Mouse (Mus musculus): ENCODE measurements around the gene Col6a3. TPM values are rescaled to one million over a fixed set of nuclear protein-coding genes. Genes with fewer than 3 reads are reported as not detected.

Col6a3 gene
- total RNA-seq, 2 experiments from 2014 or later, result 5.3 to 8.8 TPM

DNA sequence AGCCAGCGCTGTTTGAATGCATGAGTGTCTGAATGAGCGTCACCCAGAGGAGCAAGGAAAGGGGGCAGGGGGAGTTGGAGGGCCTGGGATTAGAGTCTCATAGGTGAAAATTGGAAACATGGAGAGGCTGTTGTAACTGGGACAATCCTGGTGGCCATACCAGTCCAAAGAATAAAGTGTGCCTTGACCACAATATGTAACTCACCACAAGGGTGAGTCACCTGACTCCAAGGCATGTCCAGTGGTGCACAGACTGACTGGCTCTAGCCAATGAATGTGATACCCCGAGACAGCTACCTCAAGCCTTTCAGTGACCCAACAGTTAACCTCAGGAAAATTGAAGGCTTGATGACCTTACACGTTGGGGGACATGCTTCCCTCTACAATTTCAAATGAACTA lies 40.7 kb downstream of the Col6a3 start:
- DNase-seq (ENCODE audit: extremely low spot score in 1 of 2, low spot score in 2 of 2), result no peak
- intact Hi-C loops (cut with DNase I), result no loop called here

DNA sequence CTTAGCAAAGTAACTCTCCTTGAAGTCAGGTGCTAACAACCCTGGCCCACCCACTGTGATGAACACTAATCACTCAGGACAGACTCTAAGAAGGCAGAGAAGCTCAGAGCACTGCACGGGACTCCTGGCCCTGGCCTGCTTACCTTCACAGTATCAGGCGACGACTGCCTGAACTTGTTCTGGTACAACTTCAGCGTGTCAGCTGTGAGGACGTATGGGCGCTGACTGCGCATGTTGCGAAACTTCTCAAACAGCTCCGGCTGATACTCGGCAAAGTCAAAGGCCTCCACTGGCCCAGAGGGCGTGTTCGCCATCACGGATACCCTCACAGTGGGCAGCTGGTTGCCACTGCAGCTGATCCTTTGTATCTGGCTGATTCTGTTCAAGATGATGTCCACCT lies 42.7 kb downstream of the Col6a3 start:
- no peak for DNase-seq (ENCODE audit: extremely low spot score in 1 of 2, low spot score in 2 of 2)
- intact Hi-C loops (cut with DNase I), result no loop called here

DNA sequence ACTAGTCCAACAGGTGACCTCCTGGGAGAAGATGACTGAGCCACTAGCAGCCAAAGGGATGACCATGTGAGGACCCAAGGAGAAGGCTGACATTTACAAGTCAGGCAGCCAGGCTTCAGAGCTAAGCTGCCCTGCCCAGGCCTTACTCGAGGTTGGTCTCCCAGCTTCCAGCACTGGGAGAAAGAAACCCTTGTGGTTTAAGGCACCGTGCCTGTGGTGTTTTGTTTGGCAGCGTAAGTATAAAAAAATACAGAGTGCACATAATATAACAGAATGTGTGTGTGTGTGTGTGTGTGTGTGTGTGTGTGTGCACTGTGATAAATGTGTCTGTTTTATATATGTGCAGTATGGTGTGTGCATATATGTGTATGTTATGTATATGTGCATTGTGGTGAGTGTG lies 43.3 kb downstream of the Col6a3 start:
- intact Hi-C loops (cut with DNase I), result no loop called here
- no peak for DNase-seq (ENCODE audit: extremely low spot score in 1 of 2, low spot score in 2 of 2)

DNA sequence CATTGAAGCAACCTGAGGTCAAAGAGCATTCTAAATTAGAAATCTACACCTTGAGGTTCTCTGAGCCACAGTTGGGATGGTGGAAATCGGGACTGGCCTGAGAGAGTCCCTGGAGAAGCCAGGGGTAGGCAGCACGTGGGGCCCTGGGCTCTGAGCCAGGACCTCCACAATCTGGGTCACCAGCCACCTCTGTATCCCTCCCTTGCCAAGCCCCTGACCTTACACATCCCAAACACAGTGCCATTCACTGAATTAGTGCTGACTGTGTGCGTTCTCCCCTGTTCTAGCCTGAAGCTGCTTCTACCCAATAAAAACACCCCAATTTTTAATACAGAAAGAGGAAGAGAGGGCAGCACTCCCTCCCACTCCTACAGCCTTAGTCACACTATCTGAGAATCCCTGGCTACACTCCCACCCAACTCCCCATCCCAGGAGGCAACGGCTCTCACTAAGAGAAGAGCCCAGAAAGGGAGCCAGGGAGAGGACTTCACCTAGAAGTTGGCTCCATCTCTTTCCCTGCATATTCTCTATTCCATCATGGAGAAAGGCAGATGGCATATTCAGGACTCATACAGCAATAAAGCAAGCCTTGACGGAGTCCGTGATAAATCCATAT lies 46.4 kb downstream of the Col6a3 start:
- intact Hi-C loops (cut with DNase I), result no loop called here
- DNase-seq (ENCODE audit: extremely low spot score in 1 of 2, low spot score in 2 of 2), result peak in 1 of 2 experiments; percentile 55

DNA sequence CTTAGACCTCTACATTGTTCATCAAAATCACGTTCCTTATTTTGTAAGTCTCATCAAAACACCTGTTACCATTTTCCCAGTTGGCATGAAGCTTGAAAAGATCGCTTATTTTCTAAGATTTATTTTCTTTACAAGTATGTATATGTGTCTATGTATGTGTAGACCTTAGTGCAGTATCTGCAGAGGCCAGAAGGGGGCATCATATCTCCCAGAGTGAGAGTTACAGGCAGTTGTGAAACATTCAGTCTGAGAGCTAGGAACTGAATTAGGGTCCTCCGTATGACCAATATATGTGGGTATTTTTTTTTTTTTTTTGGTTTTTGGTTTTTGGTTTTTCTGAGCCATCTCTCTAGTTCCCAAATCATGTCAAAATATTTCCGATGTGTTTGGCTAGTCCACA lies 50.4 kb downstream of the Col6a3 start:
- intact Hi-C loops (cut with DNase I), result no loop called here
- no peak for DNase-seq (ENCODE audit: extremely low spot score in 1 of 2, low spot score in 2 of 2)

DNA sequence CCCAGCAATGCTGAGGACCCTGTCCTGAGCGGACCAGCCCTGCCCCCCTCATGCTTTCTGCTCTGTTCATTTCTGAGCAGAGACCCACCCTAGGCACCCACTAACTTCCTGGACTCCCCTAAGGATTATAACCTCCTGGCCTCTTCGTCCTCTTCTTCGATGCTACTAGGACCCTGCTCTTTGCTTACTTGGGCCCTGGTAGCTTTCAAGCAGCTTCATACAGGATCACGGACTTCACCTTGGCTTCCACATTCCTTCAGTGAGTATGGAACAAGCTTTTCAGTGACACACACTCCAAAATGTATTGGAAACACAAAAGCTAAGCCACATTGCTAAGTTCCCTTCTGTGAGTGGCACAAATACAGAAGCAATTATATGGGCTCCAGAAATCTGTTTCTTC lies 52.8 kb downstream of the Col6a3 start:
- DNase-seq (ENCODE audit: extremely low spot score in 1 of 2, low spot score in 2 of 2), result no peak
- intact Hi-C loops (cut with DNase I), result no loop called here

DNA sequence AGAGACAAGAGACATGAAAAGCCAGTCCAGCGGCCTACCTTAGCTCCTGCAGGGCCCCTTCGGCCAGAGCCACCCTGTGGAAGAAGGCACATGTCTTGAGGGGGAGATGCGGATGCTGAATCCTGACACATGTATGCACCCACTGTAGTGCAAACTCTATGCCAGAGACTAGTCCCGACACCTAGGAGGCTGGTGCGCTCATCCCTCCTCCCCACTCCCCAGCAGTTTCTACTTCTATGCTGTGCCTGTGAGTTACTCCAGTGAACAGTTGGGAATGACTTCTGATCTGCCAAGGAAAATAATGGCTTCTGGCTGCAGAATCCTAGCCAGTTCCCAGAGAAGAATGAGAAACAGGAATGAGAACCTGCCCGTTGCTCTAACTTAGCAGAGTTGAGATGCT lies 54.3 kb downstream of the Col6a3 start:
- DNase-seq (ENCODE audit: extremely low spot score in 1 of 2, low spot score in 2 of 2), result no peak
- intact Hi-C loops (cut with DNase I), result no loop called here

DNA sequence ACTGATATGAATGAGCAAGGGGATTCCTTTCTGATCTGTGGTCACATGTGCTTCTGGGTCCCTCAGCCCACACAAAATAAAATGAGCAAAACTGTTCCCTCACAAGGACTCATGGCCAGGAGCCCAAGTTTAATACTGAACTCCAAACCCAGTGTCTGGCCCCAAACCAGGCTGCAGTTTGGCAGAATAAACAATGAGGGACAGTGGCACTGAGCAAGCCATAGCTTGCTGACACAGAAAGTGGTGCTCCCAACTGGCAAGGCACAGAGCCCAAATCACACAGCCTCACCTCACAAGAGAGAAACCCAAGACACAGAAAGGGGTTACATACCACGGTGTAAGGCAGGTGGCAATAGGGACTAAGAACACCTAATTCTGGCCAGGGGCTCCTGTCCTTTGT lies 63.3 kb downstream of the Col6a3 start:
- DNase-seq (ENCODE audit: extremely low spot score in 1 of 2, low spot score in 2 of 2), result no peak
- intact Hi-C loops (cut with DNase I), result no loop called here

DNA sequence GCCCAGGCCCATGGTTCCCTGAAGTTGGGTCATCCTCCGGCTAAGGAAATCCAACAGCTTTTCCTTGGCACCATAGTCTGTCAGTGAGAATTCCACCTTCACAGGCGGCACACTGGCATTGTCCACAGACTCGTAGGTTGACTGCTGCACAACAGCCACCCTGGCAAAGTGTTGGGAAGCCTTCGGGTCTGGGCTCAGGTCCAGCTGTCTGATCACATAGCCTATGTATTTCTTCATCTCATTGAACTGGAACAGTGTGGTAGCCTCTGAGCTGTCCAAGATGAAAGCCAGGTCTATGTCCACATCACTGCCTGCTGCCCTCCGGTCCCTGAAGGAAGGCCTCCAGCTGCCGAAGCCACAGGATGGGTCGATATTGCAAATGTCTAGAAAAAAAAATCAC lies 64.7 kb downstream of the Col6a3 start:
- intact Hi-C loops (cut with DNase I), result no loop called here

DNA sequence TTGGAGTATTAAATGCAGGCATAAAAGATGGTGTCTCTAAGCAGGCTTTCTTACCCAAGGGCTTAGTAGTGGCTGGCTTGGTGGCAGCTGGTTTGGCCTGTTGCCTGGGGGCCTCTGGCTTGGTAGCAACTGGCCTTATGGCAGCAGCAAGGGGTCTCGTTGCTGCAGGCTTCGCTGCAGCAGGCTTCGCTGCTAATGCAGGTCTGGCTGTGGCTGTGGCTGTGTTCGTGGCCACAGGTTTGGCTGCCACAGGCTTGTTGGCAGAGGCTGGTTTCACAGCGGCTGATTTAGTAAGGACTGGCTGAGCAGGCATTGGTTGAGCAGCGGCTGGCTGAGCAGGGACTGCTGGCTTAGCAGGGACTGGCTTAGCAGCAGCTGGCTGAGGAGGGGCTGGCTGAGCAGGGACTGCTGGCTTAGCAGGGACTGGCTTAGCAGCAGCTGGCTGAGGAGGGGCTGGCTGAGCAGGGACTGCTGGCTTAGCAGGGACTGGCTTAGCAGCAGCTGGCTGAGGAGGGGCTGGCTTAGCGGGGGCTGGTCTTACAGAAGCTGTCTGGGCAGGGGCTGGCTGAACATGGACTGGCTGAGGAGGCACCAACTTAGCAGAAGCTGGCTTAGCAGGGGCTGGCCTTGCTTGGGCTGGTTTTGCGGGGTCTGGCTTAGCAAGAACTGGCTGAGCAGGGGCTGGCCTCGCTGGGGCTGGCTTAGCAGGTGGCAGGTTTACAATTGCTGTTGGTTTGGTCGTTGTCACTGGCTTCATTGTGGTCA lies 68.1 kb downstream of the Col6a3 start:
- peak; percentile 20 to 51 for DNase-seq (ENCODE audit: extremely low spot score in 1 of 2, low spot score in 2 of 2)
- intact Hi-C loops (cut with DNase I), result no loop called here

More for the DNA sequence above, 64.7 kb downstream of the Col6a3 start:
- no peak for DNase-seq (ENCODE audit: extremely low spot score in 1 of 2, low spot score in 2 of 2)

DNA sequence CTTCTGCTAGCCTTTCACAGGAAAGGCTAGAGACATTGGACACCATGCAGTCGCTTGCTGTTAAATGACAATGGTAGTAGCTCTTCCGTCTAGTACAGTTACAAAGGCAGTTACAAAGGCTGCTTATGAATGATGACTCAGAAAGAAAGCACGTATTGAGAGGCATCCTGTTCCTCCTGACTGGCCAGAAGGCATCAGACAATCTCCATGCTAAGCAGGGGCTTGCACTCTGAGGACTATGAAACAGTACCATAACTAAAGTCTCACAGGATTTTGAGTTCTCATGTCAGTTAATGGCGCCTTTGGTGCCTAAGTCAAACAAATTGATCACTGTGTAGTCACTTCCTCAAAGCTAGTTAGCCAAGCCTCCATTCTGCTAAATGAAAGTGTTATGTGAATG lies 72.6 kb downstream of the Col6a3 start:
- DNase-seq (ENCODE audit: extremely low spot score in 1 of 2, low spot score in 2 of 2), result no peak
- intact Hi-C loops (cut with DNase I), result no loop called here

DNA sequence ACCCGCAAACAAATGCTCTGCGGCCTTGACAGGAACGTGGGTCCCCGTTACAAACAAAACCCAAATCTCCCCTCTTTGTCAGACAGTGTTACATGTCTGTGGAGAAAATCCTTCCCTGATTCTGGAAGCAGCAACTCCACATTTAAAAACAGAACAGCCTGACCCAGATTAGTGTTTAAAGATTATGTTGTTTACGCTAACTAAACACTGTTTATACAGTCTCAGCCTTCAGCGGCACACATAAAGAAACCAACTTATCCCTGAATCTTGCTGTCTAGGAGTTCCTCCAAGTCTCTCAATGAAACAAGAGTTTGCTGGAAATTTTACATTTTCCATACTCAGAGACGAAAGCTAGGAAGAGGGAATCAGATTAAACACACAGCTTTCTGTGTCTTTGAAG lies 73.7 kb downstream of the Col6a3 start:
- DNase-seq (ENCODE audit: extremely low spot score in 1 of 2, low spot score in 2 of 2), result no peak
- intact Hi-C loops (cut with DNase I), result no loop called here

DNA sequence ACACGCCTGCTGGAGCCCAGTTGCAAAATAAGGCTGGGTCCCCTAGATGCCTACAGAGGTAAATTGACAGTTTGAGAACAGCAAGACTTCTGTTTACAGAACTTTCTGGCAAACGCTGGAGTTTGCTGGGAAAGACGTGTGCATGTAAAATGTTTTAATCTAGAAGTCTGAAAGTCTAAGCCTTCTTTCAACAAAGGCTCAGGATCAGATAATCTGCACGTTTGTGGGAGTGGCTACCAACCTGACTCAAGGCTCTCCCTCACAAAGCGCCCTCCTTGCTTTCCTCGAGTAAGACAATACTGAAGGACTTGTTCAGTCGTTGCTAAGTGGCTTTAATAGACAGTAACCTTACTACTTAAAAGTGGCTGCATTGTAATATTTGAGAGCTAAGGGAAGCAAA lies 74.5 kb downstream of the Col6a3 start:
- intact Hi-C loops (cut with DNase I), result no loop called here

DNA sequence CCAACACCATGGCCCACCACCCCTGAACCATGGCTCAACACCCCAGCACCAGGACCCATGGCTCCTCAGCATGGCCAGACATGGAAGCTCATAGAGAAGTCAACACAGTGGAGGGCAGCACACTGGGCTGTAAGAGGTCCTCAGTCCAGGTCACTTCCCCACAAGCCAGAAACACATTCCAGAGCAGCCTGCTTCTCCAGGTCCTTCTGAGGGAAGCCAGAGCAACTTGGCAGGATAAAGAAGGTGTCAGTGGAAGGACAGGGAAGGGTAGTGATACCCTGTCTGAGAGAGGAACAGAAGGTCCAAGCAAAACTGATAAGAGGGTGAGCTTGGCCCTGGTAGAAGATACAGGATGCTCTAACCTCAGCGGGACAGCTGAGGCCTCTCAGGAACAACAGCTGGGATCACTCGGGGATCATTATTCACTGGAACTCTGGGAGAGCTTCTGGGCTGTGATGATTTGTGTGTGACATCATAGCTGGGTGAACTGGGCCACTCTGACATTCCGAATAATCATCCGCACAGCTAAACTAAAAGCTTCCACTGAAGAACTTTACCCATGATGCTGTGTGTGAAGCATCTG lies 85.6 kb downstream of the Col6a3 start:
- DNase-seq (ENCODE audit: extremely low spot score in 1 of 2, low spot score in 2 of 2), result no peak
- intact Hi-C loops (cut with DNase I), result no loop called here

More for the DNA sequence above, 74.5 kb downstream of the Col6a3 start:
- DNase-seq (ENCODE audit: extremely low spot score in 1 of 2, low spot score in 2 of 2), result no peak

DNA sequence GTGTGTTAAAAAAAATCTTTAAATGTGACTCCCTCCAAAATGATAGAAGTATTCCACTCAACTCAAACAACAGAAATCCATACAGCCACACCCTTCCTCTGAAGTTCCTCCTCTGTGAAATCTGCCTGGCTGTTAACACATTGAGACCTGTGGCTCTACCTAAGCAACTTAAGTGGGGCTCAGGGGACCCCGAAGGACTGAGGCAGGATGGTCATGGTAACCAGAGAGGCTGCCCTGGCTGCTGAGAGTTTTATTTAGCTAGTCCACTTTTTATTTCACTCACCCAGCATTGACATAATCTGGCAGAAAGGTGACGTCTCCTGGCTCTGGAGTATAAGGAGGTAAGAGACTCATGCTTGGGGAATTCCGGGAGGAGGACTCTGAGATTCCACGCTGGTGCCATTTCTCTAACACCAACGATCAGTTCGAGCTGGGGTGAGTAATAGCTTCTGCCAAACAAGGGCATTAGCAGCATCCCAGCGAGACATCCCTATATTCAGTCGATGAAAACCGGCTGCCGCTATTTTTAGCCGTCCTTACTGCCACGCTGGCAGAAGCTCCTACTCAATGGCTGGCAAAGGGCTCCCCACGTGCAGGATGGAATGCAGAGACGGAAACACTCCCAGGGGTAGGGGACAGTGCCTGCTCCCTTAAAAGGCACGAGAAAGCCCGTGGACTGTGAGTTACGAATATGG lies 89.8 kb downstream of the Col6a3 start:
- DNase-seq (ENCODE audit: extremely low spot score in 1 of 2, low spot score in 2 of 2), result peak; percentile 33 to 46
- intact Hi-C loops (cut with DNase I), result no loop called here

DNA sequence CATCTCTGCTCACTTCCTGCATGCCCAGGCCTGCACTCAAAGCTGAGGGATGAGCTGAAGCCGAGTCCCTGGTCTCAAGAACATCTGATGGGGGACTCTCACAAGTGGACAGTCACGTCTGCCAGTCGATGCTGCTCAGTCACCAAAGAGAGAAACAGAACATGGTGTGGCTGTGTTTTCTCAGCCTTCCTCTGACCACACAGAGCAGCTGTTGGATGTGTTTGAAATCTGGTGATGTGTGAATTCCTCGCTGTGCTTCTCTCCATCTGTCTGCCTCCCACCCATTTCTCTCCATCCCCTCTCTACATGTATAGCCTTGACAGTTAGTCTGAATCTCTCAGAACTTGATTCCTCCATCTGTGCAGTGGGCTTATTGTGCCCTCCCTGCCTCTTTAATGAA lies 92.5 kb downstream of the Col6a3 start:
- intact Hi-C loops (cut with DNase I), result no loop called here
- DNase-seq (ENCODE audit: extremely low spot score in 1 of 2, low spot score in 2 of 2), result no peak

DNA sequence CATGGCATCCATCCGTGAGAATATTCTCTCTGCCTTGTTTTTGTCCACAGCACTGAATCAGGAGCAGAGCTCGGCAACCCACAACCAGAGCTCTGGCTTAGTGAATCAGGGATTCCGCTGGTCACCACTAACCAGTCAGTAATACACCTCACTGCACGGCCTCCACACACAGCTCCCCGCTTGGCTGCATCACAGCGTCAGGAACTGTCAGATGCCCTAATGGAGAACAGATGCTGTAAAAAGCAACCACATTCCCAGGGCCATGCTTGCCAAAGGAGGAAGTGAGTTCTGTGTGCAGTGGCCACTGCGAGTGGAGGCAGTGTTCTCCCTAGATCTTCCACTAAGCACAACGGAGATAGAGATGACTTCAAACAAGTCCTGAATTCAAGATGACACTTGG lies 93.6 kb downstream of the Col6a3 start:
- DNase-seq (ENCODE audit: extremely low spot score in 1 of 2, low spot score in 2 of 2), result peak in 1 of 2 experiments; percentile 45
- intact Hi-C loops (cut with DNase I), result no loop called here

DNA sequence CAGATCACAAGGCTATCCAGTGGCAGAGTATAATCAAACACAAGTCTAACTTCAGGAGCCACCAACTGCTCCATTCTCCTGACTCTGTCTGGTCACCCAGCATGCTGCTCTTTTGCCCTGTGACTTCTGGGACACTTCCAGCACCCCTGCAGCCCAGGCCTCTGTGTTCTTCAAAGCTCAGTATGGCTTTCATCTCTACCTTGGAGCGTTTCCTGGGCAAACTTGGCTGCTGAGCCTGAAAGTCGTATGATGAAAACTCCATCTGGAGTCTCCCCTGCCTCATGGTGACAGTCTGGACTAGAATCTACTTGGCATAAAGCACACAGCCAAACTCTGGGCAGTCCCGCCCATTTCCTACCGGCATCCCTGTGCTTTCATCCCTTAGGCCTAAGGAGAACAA lies 95.2 kb downstream of the Col6a3 start:
- peak; percentile 40 to 55 for DNase-seq (ENCODE audit: extremely low spot score in 1 of 2, low spot score in 2 of 2)
- intact Hi-C loops (cut with DNase I), result no loop called here

DNA sequence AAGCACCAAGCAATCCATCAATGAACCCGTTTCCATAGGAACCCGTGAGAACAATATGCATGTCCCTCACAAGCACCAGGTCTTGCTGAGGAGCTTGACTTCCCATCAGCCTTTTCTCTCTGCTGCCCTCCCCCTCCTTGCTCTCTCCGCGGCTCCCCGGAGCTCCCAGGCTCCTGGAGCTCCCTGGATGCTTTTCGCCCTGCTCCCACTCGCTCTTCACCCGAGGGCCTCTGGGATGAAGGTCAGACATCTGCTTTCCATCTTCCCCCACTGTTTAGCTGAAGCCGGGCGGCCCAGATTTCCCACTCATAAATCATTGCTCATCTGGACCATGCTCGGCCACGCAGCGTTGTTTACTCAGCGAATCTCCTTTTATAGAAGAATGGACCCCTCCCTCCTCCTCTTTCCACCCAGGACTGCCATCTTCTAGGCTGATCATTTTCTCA lies 99.8 kb downstream of the Col6a3 start:
- DNase-seq (ENCODE audit: extremely low spot score in 1 of 2, low spot score in 2 of 2), result peak; percentile 30 to 62
- intact Hi-C loops (cut with DNase I), result no loop called here

DNA sequence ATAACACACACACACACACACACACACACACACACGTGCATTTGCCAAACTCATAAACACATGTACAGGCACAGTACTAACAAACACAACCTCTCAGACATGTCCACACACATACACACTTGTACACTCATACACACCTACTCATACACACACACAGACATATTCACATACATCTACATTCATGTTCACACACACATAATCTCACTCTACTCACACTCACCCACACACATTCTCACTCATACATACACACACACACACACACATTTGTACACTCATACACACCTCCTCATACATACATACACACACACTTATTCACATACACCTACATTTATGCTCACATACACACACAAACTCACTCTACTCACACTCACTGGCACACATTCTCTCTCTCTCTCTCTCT lies 100.3 kb downstream of the Col6a3 start:
- DNase-seq (ENCODE audit: extremely low spot score in 1 of 2, low spot score in 2 of 2), result no peak
- intact Hi-C loops (cut with DNase I), result no loop called here

Data from left cerebral cortex, postnatal 10 days (tissue).